Mouse (Mus musculus) right cerebral cortex, postnatal 10 days (tissue): ENCODE data around the gene Kcna3.

ENCODE experiments used
- DNase-seq, 2 experiments: peaks; one replicate each; pipeline ENCODE4 v3.0.0; 2021; ENCODE audit warnings: low spot score in 2 of 2

Kcna3 gene

DNA sequence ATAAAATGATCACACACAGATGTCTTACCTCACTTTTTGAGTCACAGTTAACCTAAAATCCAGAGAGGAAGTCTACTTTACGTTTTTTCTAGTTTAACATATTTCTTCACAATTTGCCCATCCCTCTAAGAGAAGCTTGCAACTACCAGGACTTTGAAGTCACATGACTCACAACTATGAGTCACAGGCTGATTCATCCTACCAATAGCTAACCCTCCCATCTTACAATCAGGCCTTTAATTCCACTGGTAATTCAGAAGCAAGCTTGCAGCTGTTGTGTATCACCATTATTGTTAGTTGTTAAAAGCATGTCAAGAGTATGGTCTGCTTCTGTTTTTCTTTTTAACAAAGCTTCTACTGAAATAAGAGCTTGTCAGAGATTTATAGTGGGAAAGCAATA lies 26.8 kb downstream of the Kcna3 start:
- DNase-seq: peak in 1 of 2 experiments; percentile 9

DNA sequence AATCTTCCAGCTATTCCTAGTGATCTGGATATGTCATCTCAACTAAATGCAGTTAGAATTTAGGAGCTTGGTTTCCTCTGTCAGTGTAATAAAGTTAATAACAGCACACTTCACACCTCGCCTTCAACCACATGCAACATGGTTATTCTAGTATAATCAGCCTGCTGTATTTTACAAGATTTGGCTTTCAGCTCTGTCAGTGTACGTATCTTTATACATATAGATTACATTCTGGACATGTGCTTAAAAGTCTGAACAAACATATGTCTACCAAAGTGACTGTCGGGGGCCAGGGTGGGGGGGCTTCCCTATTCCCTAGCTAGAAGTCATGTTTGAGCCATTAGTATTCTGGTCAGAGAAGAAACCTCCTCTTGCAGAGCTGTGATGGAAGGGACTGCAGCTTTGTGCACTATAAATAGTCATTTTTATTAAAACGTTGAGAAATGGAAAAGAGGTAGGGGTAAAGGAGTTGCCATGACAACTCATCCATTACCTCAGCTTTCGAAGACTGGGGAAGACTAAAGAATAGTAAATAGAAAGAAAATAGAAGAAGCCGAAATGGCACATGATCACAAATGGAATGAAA lies 29.6 kb downstream of the Kcna3 start:
- DNase-seq: peak in 1 of 2 experiments; percentile 45

DNA sequence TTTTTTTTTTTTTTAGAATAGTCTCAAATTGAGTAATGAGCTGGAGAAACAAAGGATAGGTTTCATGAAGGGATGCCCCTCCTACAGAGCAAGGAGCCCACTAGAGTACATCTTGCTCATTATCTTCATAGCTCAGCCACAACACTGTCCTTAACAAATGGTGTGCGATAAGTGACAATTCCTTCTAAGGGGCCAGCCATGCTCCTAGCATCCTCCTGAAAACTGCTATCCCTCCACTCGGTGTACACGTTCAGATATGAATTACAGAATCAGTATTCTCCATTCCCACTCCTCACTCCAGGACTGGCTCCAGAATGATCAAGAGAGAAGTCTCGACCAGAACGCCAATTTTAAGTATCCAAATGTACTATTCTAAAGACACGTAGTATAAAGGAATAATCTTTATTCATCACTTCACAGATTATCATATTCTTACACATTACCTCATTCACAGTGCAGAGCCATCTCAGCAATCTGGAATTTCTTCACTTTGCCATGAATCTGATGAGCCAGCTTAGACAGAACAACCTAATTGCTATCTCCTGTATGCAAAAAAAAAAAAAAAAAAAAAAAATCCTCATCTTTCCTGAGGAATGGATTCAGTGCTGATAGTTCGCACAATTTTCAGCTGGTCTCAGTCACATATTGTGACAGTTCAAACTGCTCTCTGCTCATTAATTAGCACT lies 30.3 kb downstream of the Kcna3 start:
- peak in 1 of 2 experiments; percentile 35 for DNase-seq

DNA sequence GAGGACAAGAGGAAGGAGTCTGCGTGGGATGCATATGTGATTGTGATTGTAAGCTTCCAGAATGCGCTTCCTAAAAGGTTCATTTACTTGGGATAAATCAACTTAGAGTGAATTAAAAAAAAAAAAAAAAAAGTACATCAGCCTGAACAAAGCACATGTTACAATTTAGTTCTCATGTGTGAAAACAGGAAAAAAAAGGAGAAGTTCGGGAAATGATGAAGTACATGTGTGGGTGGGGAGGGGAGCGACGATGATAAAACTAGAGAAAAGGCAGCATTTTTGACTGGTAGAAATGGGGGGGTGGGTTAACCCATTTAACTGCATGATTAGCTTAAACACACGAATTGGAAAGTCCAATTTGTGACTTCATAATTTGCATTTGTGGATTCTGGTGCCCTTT lies 31.3 kb downstream of the Kcna3 start:
- peak in 1 of 2 experiments; percentile 20 for DNase-seq

- no peak for DNase-seq
These were observed 37.9 kb downstream of the Kcna3 start for GRCm38 (mm10) chr3:107073863-107074262.

DNA sequence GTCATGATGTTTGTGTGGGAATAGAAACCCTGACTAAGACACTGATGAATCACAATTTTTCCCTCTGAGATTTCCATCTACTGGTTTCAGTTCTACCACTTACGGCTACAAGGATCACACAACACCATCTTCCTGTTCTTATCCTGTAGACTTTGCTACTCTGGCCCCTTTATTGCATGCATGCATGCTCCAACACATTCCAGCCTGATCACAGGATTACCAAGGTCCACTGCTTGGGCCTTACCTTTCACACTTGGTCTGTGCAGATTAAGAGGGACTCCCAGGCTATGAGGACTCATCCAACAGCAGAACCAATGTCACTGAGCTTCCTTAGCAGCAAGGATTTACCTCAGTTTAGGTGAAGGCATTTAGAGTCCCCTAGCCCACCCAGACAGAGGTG lies 39.7 kb downstream of the Kcna3 start:
- DNase-seq: no peak

GRCm38 (mm10) chr3:107076658-107077057 lies 40.7 kb downstream of the Kcna3 start:
- no peak for DNase-seq

- DNase-seq: no peak
These were observed 41.1 kb downstream of the Kcna3 start for GRCm38 (mm10) chr3:107077101-107077500.

- DNase-seq: no peak
These were observed 44.8 kb downstream of the Kcna3 start for GRCm38 (mm10) chr3:107080803-107081202.

DNA sequence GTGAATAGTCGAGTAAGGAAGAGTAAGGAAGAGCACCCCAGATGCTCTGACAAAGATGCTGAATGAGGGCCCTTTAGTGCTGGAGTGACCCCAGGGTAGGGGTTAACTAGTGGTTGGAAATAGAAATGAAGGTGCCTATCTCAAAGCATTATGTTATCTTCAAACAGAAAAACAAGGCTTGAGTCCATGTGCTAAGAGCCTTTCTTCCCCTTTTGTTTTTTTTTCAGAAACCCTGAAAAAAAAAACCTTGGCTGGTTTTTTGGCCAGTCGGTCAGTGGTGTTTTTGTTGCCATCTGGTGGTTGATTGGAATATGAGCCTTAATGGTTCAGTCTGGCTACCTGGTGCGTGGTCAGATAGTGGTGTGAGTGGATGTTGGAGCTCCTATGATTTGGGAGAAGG lies 45.3 kb downstream of the Kcna3 start:
- DNase-seq: no peak

DNA sequence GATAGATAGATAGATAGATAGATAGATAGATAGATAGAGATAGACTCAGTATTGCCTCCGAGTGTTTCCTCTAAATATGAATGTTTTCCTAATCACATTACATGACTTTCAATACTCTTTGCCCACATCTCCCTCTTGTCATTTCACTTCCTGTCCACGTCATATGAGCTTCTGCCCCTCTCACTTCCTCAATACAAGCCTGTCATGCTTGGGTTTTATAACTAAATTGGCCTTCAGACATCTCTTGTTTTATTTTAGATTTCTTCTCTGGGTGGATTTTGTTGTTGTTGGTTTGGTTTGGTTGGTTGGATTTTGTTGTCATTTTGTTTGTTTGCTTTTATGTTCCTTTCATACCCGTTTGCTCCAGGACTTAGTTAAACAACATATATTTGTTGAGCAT lies 48.6 kb downstream of the Kcna3 start:
- no peak for DNase-seq

GRCm38 (mm10) chr3:107087410-107087809 lies 51.4 kb downstream of the Kcna3 start:
- no peak for DNase-seq
